Mouse (Mus musculus) bone marrow macrophage, adult 2 months (primary cell): ENCODE measurements at regions not wholly inside any gene's neighbourhood (a gene's known extent, or its start where the extent isn't known, plus 50 kb on each side); places are given as distances from the start of the nearest gene placed in this dataset.

Source experiments
- CTCF ChIP-seq: IDR thresholded peaks from 2 replicates; pipeline ENCODE4 v1.5.1; 2012; ENCODE audit warnings: low read depth, mild to moderate bottlenecking, low read length, moderate library complexity
- POLR2A ChIP-seq: IDR thresholded peaks from 2 replicates; pipeline ENCODE4 v1.6.1; 2012; ENCODE audit warnings: mild to moderate bottlenecking, low read depth, low read length, borderline replicate concordance

- TF ChIP-seq CTCF (no peak), POLR2A (no peak)
These were observed 91.3 kb downstream of the Spry2 start for GRCm38 (mm10) chr14:105805362-105805761.
